In the genomic region with DNA sequence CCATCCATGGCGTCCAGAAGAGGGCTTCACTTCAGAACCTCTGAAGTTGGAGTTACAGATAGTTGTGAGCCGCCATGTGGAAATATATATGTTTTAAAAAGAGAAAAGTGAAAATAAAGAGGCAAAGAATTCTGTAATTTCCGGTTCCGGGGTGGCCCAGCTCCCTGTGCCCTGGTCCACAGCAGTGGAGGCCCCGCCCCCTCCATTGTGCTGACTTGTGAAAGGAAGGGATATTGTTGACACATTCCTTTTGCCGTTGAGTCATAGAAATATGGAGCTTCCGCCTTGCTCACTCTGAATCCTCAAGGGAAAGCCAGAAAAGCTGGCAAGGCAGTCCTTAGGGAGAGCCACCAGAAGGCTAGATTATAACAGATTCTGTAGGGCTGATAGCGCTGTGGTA, we compare ENCODE assay signal across 12 mouse cellular contexts. TPM values are rescaled to one million over a fixed set of nuclear protein-coding genes. Genes with fewer than 3 reads are reported as not detected.
DNase-seq lines count a peak whose midpoint lies in the region; TF ChIP-seq lines count a peak whose summit lies in the region.
"Had no signal": no experiment of that assay in that cellular context is flagged by ENCODE, and none has a peak within 500 bp of the region (broad histone marks: within the 10 kb centered on the region; RNA-seq: fewer than 3 reads in every experiment).

No protein-coding gene starts in this region.

- H3K27ac ChIP-seq in gastrocnemius, adult 2 months: no peak overlapping the region
- H3K27ac ChIP-seq: hindbrain, embryonic 12.5 days had no signal

- intact Hi-C loops in gastrocnemius, adult 2 months (cut with DNase I): no loop called here
- intact Hi-C loops in heart, postnatal 25 days (cut with DNase I): no loop called here

- DNase-seq in gastrocnemius, adult 2 months: peak; percentile 53
- DNase-seq in gastrocnemius, postnatal 25 days: no peak
- DNase-seq in 3134 (ENCODE audit: extremely low read depth, insufficient read length, low spot score): peak; percentile 75
- peak; percentile 12 for DNase-seq in heart, postnatal 25 days (ENCODE audit: low spot score)
- DNase-seq in lung, postnatal 25 days (ENCODE audit: low spot score): peak; percentile 76
- no peak for DNase-seq in right cerebral cortex, adult 18-20 months
- DNase-seq in ovary, postnatal 14 days (ENCODE audit: low spot score): no peak
- no peak for DNase-seq in frontal cortex, postnatal 25 days (ENCODE audit: low spot score in 2 of 2)
- DNase-seq: adrenal gland, postnatal 25 days; forebrain, postnatal 0 days had no signal

- no peak for TF ChIP-seq CTCF in gastrocnemius, adult 2 months (IDR thresholded peaks at IDR 0.05)

- H3K4me3 ChIP-seq in gastrocnemius, adult 2 months: no peak overlapping the region
- H3K4me3 ChIP-seq: hindbrain, embryonic 12.5 days had no signal

RNA-seq across cellular contexts. Expression of gene Cxcr5, which starts 9.5 kb away (rescaled TPM):
- total RNA-seq in gastrocnemius, adult 2 months (2021): not detected
- not detected for total RNA-seq in gastrocnemius, postnatal 25 days (2021)
- total RNA-seq in heart, postnatal 25 days (2021): under 1 TPM; 0.10 to 0.31 TPM
- total RNA-seq: forebrain, postnatal 0 days; left cerebral cortex, postnatal 10 days had no signal

RNA-seq across cellular contexts. Expression of gene Ddx6, which starts 52.5 kb away (rescaled TPM):
- 10 to 100 TPM; 68.8 to 74.4 TPM for total RNA-seq in gastrocnemius, adult 2 months (2021)
- total RNA-seq in gastrocnemius, postnatal 25 days (2021): 10 to 100 TPM; 55.1 to 59.4 TPM
- 10 to 100 TPM; 72.5 to 87.3 TPM for total RNA-seq in heart, postnatal 25 days (2021)

Comparison
In these comparisons a context has a peak if more than half of its experiments do, and no peak if none do; other contexts are left out.
1. DNase-seq: peak in gastrocnemius, adult 2 months (single experiment), 3134 (single experiment), heart, postnatal 25 days (single experiment) and lung, postnatal 25 days (single experiment); none in gastrocnemius, postnatal 25 days (single experiment), right cerebral cortex, adult 18-20 months (single experiment), ovary, postnatal 14 days (single experiment) and frontal cortex, postnatal 25 days (0 of 2).